Mouse (Mus musculus): ENCODE results near the gene Sun5. TPM values are rescaled to one million over a fixed set of nuclear protein-coding genes. Genes with fewer than 3 reads are reported as not detected.
"Not testable (repeated sequence)": the region's sequence is repeated elsewhere in the genome, so short reads cannot be mapped to it uniquely, and the experiment has no call there.

The Sun5 gene
- total RNA-seq, 4 experiments from 2014 or later: not detected

DNA sequence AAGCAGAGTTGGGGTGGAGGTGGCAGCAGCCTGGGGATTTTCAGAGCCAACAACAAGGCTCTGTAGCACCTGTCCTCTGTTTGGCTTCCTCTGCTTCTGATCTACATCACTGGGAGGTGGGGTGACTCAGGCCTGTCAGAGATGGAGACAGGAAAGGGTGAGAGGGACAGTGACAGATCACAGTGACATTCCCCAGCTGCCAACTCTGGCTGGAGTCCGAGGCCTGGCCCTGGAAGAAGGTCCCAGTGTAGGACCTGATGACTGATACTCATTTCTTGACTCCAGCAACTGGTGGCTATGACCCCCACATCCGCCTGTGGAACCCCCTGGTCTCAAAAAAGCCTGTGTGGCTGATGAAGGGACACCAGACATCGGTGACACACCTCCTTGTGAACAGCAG is 61.0 kb downstream of the Sun5 start:
- DNase-seq (ENCODE audit: low spot score in 2 of 2): no peak

DNA sequence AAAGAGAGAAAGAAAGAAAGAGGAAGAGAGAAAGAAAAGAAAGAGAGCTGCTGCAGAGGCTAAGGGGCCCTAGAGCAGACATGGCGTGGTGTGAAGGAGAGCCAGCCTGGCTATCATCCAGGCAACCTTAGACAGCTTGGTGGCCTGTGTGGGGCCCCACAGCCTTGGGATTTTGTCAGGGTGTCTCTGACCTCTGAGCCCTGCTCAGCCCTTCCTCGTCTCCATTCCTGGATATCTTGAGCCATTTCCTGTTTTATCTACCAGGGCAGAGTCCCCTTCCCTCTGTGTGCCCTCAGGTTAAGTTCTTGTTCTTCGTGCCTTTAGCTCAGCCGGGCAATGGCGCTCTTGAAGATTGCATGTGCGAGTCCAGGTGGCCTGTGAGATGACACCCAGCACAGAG is 62.0 kb downstream of the Sun5 start:
- no peak for DNase-seq (ENCODE audit: low spot score in 2 of 2)

DNA sequence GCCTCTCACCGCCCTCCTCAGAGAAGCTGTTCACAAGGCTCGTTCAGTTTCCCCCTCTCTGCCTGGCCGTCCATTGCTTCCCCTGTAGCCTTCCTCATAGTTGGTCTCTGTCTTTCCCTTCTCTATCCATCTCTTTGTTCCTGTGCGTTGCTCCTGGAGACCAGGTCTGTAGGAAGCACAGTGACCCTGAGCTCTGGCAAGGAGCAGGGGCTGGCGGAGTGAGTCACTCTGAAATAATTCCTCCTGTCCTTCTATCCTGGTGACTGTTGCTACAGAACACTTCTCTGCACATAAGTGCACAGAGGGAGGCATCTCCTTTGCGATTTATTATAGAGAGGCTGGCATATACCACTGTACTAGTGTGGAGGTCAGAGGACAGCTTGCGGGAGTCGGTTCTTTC is 62.7 kb downstream of the Sun5 start:
- DNase-seq (ENCODE audit: low spot score in 2 of 2): no peak

DNA sequence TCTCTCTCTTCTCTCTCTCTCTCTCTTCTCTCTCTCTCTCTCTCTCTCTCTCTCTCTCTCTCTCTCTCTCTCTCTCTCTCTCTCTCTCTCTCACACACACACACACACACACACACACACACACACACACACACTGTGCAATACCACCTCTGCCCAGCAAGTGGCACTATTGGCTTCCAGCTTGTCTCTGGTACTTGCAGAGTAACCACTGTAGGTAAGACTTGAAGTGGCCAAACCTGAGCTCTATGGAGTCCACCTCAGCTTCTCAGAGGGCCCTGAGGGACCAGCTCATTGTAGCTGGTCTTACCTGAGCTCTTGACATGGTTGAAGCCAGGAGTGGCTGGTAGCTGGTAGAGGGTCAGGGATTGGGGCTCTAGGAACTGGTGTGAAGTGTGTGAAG is 63.4 kb downstream of the Sun5 start:
- not testable (repeated sequence) for DNase-seq (ENCODE audit: low spot score in 2 of 2)

Other genes with a start within 250 kb of the Sun5 start
- gene Commd7, start 238.3 kb downstream of the Sun5 start, total RNA-seq (2022): 10 to 100 TPM; 10.1 to 11.2 (median 10.2) TPM
- under 1 TPM; 0.29 to 0.90 (median 0.49) TPM for gene Dnmt3b, start 221.6 kb downstream of the Sun5 start, total RNA-seq (2022)
- not detected for gene Dnmt3c, start 174.4 kb downstream of the Sun5 start, total RNA-seq (2022)
- gene Mapre1, start 129.8 kb downstream of the Sun5 start, total RNA-seq (2022): 10 to 100 TPM; 31.9 to 41.1 (median 32.4) TPM
- gene Efcab8, start 91.2 kb downstream of the Sun5 start, total RNA-seq (2022): under 1 TPM in 2 of 4 experiments, not detected in 2; 0.13 TPM
- not detected for gene Bpifb2, start 4.0 kb upstream of the Sun5 start, total RNA-seq (2022)
- gene Bpifb6, start 29.3 kb upstream of the Sun5 start, total RNA-seq (2022): not detected
- gene Bpifb3, start 47.1 kb upstream of the Sun5 start, total RNA-seq (2022): not detected
- gene Bpifb4, start 67.1 kb upstream of the Sun5 start, total RNA-seq (2022): not detected
- gene Bpifa6, start 103.9 kb upstream of the Sun5 start, total RNA-seq (2022): under 1 TPM in 1 of 4 experiments, not detected in 3; 0.19 TPM
- gene Bpifa2, start 137.2 kb upstream of the Sun5 start, total RNA-seq (2022): not detected